Mouse (Mus musculus) 3134 (cell line): Measurements from ENCODE around the gene Ing3.

ENCODE experiments used
- DNase-seq: peaks from one replicate; pipeline ENCODE4 v3.0.0-alpha.2; 2011; ENCODE audit warnings: low spot score; ENCODE audit not compliant: insufficient read length; ENCODE audit errors: extremely low read depth

Ing3 gene

GRCm38 (mm10) chr6:21949226-21949731, at the start of gene Ing3:
TSS of gene Ing3 (plus strand) at chr6:21949571.
- peak; percentile 91 for DNase-seq

DNA sequence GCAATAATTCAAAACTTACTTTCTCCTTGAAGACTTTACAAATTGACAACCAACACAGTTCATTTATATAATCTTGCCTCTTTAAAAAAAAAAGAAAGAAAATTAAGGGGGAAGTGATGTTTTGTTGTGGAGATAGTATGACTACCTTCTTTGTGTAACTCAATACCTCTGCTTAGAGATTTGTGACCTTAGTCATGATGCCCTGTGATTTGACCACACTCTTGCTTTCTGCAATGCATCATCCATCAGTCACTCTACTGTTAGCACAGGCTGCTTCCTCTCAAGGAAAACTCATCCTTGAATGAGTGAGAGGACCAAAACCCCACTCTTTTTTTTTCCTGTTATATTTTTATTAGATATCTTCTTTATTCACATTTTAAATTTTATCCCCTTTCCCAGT, 39.7 kb upstream of the Ing3 start:
- DNase-seq = no peak

- no peak for DNase-seq
Observed at GRCm38 (mm10) chr6:21910804-21911203, 38.6 kb upstream of the Ing3 start.

DNA sequence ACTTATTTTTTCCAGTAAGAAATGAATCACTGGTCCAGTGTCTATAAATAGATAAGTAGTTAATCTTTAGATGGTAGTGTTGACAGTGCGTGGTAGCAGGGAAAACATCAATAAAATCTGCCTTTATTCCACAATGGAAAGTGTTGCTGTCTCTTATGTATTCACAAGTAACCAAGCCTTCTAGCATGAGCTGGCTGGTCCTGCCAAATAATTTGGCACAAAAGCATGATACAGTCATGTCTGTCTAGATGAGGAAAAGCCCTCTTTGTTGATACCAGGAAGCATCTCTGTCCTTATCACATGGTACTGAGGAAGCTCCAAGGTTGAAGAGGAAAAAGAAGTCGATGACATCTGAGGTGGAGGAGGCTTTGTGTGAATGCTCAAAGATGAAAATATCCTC, 32.8 kb upstream of the Ing3 start:
- no peak for DNase-seq

- DNase-seq = no peak
Observed at GRCm38 (mm10) chr6:21924150-21924549, 25.2 kb upstream of the Ing3 start.

GRCm38 (mm10) chr6:21937981-21938635, 11.3 kb upstream of the Ing3 start:
- DNase-seq = no peak

DNA sequence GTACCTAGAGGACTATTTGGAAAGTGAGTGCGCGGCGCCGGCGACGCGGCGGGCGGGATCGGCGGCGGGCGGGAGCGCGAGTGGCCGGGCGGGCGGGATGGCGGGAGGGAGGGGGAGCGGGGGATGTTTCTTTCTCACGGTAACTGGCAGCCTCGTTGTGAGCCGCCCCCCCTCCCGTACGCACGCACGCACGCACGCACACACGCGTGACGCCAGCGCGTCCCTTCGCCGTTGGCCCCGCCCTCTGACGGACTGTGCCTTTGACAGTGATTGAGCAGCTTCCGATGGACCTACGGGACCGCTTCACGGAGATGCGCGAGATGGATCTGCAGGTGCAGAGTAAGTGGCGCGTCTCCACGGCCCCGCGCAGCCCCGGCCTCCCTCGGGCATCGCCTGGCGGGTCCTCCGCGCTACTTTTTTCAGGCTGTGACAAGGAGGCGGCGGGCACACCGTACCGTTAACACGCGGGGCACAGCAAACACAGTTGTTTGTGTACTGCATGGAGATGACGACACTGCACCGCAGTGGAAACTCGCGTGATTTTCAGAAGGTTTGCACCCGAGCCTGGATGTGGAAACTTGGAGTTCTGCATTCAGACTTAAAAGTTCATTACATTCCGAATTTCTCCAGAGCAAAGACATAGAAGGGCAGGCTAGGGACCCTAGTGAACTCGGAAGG, 539 bp downstream of the Ing3 start:
- peak; percentile 92 for DNase-seq

DNA sequence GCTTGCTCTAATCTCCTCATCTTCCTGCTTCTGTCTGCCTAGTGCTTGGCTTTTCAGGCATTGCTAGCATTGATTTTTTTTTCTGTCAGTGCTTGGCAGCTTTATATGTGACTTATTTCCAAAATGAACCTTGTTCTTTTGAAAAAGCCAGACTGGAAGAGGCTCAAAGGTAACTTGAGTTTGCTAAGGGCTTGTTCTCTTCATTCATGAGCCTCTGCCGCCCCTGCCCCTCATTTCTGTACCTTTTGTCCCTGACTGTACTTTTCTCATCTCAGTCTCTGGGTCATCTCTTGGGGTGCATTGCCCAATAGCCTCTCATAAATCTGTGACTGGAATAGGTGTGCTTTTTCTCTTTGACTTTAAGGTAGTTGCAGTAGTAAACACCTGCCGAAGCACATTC, 1.3 kb downstream of the Ing3 start:
- no peak for DNase-seq

DNA sequence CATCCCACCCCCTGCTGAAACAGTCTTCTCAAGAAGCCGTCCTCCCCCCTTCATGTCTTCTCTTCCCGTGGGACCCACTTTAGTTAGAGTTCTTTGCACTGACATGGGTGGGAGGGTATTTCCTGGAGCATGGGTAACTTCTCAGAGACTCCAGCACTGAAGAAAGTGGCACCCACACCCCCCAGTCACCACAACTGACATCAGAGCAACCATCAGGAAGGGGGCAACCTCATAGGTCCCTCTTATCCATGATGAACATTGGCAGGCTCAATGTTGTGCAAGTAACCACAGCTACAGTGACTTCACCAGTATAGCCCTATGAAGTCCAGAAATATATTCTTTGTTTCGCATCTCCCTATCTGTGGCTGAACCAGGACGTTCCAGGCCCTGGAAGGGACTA, 6.1 kb downstream of the Ing3 start:
- no peak for DNase-seq

GRCm38 (mm10) chr6:21958922-21959321, 9.6 kb downstream of the Ing3 start:
- no peak for DNase-seq

GRCm38 (mm10) chr6:21959909-21960308, 10.5 kb downstream of the Ing3 start:
- DNase-seq = no peak

DNA sequence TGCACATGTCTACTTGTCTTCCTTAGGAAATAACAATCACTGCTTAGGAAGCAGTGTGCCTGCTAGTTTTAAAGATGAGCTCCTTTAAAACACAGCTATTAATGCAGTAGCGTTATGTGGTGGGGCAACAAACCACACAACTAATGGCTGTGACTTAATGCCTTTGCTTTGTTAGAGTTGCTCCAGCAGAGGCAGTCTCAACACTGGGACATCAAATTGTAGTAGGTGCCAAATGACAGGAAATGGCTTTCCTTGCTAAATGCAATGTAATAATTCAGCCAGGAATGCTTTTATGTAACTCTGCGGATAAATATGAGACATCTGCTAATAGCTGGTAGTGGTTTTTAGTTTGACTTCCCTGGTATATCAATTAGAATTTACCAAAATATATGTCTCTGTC, 28.2 kb downstream of the Ing3 start:
- DNase-seq = no peak

- DNase-seq = no peak
Observed at GRCm38 (mm10) chr6:21981114-21981513, 31.7 kb downstream of the Ing3 start.

- no peak for DNase-seq
Observed at GRCm38 (mm10) chr6:21984990-21985731, 35.8 kb downstream of the Ing3 start.

- peak; percentile 8 for DNase-seq
Observed at GRCm38 (mm10) chr6:21985732-21986540, 36.6 kb downstream of the Ing3 start, which contains the start of gene Cped1. TSS of gene Cped1 (plus strand) at chr6:21985916.

DNA sequence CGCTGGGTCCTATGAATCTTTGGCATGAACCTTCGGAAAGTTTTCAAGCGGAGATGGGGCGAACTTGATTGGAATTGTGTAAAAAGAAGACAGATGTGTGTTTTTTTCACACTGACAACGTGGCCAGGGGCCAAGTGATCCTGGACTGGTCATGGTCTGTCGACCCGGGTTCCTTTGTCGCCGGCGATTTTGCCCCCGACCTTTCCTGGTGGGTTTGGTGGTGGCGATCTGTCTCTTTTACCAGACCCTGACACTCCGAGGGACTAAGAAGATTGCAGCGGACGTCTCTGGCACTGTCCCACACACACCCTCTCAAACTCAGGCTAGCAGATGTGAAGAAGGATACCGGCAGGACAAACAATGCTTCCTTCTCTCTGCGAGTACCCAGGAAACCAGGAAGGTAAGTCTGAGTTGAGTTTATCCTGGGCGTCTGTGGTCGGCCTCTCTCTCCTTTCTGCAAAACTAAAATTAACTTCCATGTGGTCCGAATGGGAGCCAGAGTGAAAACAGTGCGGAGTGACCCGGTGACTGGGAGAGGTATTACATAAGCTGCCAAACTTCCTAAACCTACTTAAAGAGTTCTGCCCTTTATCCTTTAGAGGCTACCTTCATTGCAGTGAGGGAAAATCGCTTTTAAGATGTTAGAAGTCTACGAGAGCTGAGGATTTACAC, 37.4 kb downstream of the Ing3 start:
- DNase-seq = no peak

- no peak for DNase-seq
Observed at GRCm38 (mm10) chr6:21987554-21987953, 38.2 kb downstream of the Ing3 start.

DNA sequence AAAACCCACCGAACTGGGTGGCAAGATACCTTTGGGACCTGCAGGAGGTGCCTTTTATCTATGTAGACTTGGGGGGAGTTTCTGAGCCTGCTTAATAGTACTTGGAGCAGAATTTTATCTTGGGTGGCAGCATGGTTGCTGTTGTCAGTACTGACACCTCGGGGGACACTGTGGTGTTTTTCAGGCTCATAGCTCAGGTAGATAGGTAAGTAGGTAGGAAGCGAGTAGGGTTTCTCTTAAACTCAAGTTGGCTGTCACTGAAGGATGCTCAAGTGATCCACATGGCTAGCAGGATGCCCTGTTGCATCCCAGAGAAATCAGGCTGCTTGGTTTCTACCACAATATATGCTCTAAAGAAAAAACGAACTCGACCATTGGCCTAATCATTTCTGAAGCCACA, 38.9 kb downstream of the Ing3 start:
- no peak for DNase-seq

DNA sequence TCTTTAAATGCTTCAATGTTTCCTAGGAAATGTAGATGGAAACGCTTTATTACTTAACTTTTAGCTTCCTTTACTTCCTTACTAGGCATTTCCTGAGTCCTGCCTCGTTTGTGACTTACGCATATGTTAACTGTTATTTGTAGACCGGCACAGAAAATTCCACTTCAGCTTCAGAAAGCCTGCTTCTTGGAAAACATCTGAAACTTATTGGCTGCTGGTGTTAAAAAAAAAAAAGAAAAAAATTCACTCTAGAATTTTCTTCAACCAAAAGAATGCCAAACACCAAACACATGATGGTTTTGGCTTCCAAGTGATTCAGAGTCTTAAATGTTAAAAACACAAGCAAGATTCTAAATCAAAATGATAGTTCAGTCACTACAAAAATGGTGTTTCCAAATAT, 39.7 kb downstream of the Ing3 start:
- no peak for DNase-seq
